Mouse (Mus musculus) lung, adult 2 months (tissue): ENCODE results near the gene Fpgs. TPM values are rescaled to one million over a fixed set of nuclear protein-coding genes. Genes with fewer than 3 reads are reported as not detected.

Source experiments
- DNase-seq: peaks from one replicate; pipeline ENCODE4 v3.0.0; 2022
- H3K4me1 ChIP-seq: fragments of 200-500 bp; 2 replicates; pipeline ENCODE4 v1.6.1; 2011; ENCODE audit warnings: low read length; ENCODE audit not compliant: control insufficient read depth, insufficient read depth
- H3K4me3 ChIP-seq: fragments of 200-500 bp; replicated peaks from 2 replicates; pipeline ENCODE3; 2011; ENCODE audit warnings: low read depth, mild to moderate bottlenecking, control low read depth, low read length; ENCODE audit errors: extremely low read depth
- CTCF ChIP-seq: fragments of 200-500 bp; IDR thresholded peaks from 2 replicates; pipeline ENCODE4 v1.5.1; 2011; ENCODE audit warnings: mild to moderate bottlenecking, low read length, control low read depth; ENCODE audit not compliant: insufficient read depth
- POLR2A ChIP-seq: fragments of 200-500 bp; IDR thresholded peaks from 2 replicates; pipeline ENCODE4 v1.6.1; 2011; ENCODE audit warnings: low read depth, mild to moderate bottlenecking, control low read depth, low read length, borderline replicate concordance; ENCODE audit errors: extremely low read depth
- WGBS: fragments of 180-500 bp; shearing (Covaris S2); methylation state at CpG from one replicate; pipeline ENCODE4 v1.1.7; 2018; 5-methylcytosine and 5-hydroxymethylcytosine counted together
- polyA plus RNA-seq: library from polyadenylated mRNA; depleted of rRNA; stranded (reverse); fragments of >200 nt; gene quantifications from 2 replicates; pipeline ENCODE4 v1.2.3, GENCODE M21; 2012

The Fpgs gene
- polyA plus RNA-seq, 1 experiment = 42.1 TPM

DNA sequence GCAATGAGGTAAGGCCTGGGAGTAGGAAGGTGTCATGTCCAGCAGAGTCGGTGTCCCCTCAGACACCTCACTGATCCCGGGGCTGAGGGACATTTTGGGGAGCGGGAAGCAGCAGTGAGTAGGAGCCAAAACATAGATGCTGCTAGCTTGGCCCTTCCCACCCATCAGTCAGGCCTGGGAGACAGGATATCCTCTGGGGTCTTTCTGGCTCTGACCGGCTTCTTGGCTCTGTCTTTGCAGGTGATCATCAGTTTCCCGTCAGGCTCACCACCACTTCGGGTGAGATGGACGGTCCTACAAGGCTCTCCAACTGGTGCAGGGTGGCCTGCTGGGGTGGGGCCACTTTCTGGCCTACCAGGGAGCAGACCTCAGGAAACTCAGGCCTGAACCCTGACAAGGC is 26.3 kb downstream of the Fpgs start:
- no peak for TF ChIP-seq POLR2A
- no peak for TF ChIP-seq CTCF
- H3K4me1 ChIP-seq = no peaks in the 10 kb centered on the region
- no peak for DNase-seq
- no peak overlapping the region for H3K4me3 ChIP-seq
- 73% methylated on average over 7 of the region's 7 CpGs for WGBS

DNA sequence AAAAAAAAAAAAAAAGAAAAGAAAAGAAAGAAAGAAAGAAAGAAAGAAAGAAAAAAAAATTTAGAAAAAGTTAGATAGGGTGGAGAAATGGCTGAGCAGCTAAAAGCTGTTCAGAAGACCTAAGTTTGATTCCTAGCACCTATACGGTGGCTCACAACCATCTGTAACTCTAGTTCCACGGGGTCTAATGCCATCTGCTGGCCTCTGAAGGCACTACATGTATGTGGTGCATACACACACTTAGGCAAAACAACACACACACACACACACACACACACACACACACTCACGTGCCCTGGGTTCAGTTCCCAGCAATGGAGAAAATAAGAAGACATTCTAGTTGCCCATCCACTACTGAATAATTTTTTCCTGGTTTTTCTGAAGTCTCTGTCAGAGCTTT is 27.1 kb downstream of the Fpgs start:
- no peak for DNase-seq
- Histone ChIP-seq H3K4me1 (no peaks in the 10 kb centered on the region), H3K4me3 (no peak overlapping the region)
- WGBS = 85% methylated on average over 3 of the region's 3 CpGs
- no peak for TF ChIP-seq CTCF
- no peak for TF ChIP-seq POLR2A

DNA sequence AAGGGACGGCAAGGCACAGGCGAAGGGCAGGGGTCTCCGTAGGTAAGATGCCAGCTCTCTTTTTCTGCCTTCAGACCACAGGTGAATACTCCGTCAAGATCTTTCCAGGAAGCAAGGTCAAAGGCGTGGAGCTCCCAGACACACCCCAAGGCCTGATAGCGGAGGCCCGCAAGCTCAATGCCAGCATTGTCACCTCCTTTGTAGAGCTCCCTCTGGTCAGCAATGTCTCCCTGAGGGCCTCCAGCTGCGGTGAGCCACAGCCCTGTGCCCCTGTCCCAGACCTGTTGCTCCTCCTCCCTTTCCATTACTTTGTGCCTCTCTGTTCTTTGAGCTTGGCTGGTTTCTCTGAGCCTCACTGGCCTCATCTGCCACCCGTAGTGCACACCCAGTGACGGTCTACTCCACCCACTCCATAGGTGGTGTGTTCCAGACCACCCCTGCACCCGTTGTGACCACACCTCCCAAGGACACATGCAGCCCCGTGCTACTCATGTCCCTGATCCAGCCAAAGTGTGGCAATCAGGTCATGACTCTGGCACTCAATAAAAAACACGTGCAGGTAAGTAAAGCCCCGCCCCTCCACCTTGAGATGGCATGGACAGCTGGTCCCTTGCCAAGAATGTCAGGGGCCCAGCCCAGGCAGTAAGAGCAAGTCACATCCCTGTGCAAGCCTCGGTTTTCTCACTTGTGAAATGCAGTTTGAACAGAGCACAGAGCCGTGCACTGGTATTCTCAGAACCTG is 30.6 kb downstream of the Fpgs start:
- Histone ChIP-seq H3K4me1 (no peaks in the 10 kb centered on the region; the same call in 1 of the 2 replicates), H3K4me3 (no peak overlapping the region)
- peak; percentile 48 for DNase-seq
- 71% methylated on average over 16 of the region's 16 CpGs for WGBS
- TF ChIP-seq CTCF = no peak
- no peak for TF ChIP-seq POLR2A

DNA sequence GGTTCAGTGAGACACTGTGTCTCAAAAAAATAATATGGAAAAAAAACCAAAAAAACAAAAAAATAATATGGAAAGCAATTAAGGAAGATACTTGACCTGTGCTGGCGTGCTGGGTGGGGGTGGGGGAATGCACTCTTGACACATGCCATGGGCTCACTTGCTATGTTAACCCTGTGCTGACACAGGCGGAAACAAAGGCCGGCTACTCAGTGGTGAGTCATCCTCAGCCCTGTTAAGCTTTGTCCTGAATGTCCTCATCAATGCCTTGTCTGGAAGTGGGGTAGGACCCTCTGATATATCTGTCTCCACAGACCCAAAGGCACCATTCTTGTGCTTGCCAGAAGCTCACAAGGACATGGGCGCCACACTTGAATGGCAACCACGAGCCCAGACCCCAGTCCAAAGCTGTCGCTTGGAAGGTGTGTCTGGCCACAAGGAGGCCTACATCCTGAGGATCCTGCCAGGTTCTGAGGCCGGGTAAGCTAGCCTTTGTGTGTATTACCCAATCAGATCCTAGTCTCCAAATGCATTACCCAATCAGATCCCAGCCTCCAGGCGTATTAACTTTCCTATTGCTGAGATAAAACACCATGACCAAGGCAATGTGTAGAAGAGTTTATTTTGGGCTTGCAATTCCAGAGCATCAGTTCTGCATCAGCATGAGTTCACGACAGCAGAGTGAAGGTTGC is 31.9 kb downstream of the Fpgs start:
- no peak overlapping the region for H3K4me3 ChIP-seq
- 75% methylated on average over 9 of the region's 9 CpGs for WGBS
- no peak for DNase-seq
- TF ChIP-seq POLR2A (no peak), CTCF (no peak)
- no peaks in the 10 kb centered on the region; the same call in 1 of the 2 replicates for H3K4me1 ChIP-seq

DNA sequence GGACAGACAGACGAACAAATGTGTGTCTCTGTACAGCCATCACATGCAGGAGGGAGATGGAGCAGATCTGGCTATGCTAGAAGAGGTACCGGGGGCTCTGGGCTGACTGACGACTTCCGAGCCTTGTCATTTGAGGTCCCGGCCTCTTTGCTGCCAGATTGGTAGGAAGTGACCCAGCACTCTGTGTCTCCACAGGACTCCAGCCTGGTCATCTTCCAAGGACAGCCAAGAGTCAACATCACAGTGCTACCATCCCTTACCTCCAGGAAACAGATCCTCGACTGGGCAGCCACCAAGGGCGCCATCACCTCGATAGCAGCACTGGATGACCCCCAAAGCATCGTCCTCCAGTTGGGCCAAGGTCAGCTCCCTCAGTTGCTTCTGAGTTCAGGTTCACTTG is 32.8 kb downstream of the Fpgs start:
- no peak for DNase-seq
- TF ChIP-seq POLR2A = no peak
- TF ChIP-seq CTCF = no peak
- Histone ChIP-seq H3K4me1 (no peaks in the 10 kb centered on the region; the same call in 1 of the 2 replicates), H3K4me3 (no peak overlapping the region)
- 78% methylated on average over 9 of the region's 9 CpGs for WGBS

DNA sequence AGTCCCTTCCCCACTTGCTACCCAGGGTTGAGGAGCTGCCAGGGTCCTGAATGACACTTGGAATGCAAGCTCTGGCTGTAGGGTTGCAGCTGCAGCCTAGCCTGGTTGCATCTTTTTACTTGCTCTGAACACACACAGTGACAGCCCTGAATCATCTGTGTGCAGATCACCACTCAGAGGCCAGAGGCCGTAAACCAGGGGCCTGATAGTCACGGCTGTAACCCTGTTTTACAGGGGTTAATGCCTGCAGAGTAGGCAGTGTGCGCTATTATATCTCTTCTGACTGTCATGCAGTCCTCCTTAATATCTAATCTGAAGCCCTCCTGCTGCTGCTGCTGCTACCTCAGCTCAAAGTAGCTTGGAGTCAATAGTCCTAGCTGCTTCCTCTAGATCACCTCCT is 34.1 kb downstream of the Fpgs start:
- TF ChIP-seq CTCF (no peak), POLR2A (no peak)
- Histone ChIP-seq H3K4me1 (peaks cover 6% of the 10 kb centered on the region), H3K4me3 (no peak overlapping the region)
- DNase-seq = no peak
- WGBS = 79% methylated on average over 3 of the region's 3 CpGs

DNA sequence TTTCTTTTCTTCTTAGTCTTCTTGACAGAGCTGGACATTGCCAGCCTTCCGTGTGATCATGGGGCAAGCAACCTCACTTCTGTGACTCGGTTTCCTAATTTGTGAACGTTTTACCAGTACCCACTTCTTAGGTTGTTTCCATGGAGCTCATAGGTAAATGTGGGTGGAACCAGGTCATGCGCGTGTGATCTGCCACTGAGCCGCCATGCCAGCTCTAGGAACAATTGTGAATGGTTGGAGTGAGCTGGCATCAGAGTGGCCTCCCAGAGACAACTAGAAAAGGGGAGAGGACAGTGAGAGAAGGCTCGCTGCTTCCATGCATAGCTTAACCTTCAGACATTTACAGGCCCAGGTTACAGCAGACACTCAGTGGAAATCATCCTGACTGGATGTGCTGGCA is 35.8 kb downstream of the Fpgs start:
- no peak for DNase-seq
- H3K4me1 ChIP-seq = peaks cover 7% of the 10 kb centered on the region
- TF ChIP-seq CTCF (no peak), POLR2A (no peak)
- 80% methylated on average over 7 of the region's 7 CpGs for WGBS
- H3K4me3 ChIP-seq = no peak overlapping the region

DNA sequence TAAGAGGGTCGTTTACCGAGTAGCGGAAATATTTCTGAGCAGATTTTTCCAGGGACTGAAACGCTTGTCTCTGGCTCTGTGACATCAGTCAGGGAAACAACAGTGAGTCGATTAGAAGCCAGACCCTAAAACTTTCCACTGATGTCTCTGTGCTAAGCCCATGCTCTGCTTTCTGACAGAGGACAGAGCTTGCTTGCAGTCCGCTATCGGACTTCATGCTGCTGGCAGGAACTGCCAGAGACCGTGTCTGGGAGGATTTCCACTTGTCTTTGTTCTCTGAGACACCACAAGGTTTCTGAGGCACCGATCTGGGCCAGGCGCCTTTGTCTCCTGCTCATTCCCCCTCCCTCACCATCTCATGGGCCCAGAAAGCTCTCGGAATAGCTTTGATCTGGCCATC is 36.2 kb downstream of the Fpgs start:
- no peak for DNase-seq
- no peak for TF ChIP-seq POLR2A
- TF ChIP-seq CTCF = no peak
- Histone ChIP-seq H3K4me3 (no peak overlapping the region), H3K4me1 (peaks cover 7% of the 10 kb centered on the region)
- 30% methylated on average over 11 of the region's 11 CpGs for WGBS

DNA sequence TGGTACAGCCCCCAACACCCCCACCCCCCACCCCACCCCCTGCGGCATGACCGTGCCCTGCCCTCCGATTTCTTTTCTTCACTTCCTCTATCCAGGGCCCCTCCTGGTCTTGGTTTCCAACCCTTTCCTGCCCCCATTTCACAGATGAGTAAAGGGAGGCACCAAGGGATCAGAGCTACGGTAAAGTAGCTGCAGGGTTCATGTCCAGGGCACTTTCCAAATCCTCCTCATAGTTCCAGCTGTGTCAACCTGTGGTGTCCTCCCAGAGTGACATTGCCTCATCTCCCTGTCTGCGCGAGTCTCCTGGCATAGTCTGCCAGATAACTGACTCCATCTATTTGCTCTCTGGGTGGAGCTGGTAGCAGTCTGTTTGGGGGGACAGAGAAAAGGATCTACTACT is 38.1 kb downstream of the Fpgs start:
- DNase-seq = no peak
- peaks cover 13% of the 10 kb centered on the region for H3K4me1 ChIP-seq
- 40% methylated on average over 6 of the region's 6 CpGs for WGBS
- TF ChIP-seq POLR2A (no peak), CTCF (no peak)
- H3K4me3 ChIP-seq = no peak overlapping the region

DNA sequence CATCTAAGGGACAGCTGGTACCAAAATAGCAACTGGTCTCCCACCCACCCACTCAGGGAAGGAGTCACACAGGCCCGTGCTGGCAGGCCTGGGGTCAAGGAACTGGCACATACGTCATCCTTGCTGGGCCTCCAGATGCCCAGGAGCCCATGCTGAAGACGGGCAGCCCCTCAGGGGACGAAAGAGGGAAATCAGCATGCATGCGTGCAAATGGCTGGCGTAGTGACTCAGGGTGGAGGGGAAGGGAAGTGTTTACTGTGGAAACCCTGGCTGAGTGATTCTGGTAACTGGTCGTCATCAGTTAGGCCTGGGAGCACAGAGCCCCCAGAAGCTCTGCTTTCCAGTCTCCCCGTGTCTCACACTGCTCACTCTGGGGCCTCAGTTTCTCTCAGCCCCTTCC is 38.6 kb downstream of the Fpgs start:
- peaks cover 17% of the 10 kb centered on the region for H3K4me1 ChIP-seq
- no peak for DNase-seq
- WGBS = 48% methylated on average over 8 of the region's 8 CpGs
- H3K4me3 ChIP-seq = no peak overlapping the region
- TF ChIP-seq POLR2A (no peak), CTCF (no peak)
